Mouse (Mus musculus): Measurements from ENCODE around the gene Jag1.

GRCm38 (mm10) chr2:137074313-137074620 lies 42.2 kb downstream of the Jag1 start:
- no peak for TF ChIP-seq EP300 (IDR thresholded peaks at IDR 0.05; ENCODE audit: low read depth)
- no peak for TF ChIP-seq CTCF (IDR thresholded peaks at IDR 0.05; ENCODE audit: low read depth)
